Mouse (Mus musculus) leukemia stem cell, adult 10-12 weeks (primary cell): ENCODE data around the gene Usp1. TPM values are rescaled to one million over a fixed set of nuclear protein-coding genes. Genes with fewer than 3 reads are reported as not detected.

ENCODE experiments used
- polyA plus RNA-seq: library from polyadenylated mRNA; stranded (reverse); fragments of >175 nt; gene quantifications from 2 replicates; pipeline ENCODE4 v1.2.3, GENCODE M21; 2012; ENCODE audit warnings: low replicate concordance

The Usp1 gene
- polyA plus RNA-seq = 738 and 792 TPM in 2 replicates

DNA sequence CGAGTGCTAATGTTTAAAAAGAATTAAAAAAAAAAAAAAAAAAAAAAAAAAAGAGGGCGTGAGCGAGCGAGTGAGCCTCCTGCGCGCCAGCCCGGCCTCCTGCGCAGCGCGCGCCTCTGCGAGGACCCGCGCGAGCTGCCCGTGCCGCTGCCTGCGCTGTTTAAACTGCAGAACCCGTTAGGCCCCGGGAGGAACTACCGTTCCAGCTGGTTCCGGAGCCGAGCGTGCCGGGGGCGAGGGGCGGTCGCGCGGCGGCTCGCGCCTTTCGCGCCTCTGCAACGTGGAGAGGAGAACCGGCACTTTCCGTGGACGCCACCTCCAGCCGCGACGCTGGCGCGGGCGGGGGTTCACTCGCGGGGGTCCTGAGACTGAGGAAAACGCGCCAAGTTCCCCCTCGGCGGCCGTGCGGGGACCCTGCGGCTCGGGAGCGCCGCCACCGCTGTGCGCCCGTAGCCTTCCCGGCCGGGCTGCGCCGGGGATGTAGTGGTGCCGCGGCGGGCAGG is at the start of gene Usp1:
TSS of gene Usp1 (plus strand) at position 243 of the 503 bp plus-strand sequence.

Other genes with a start within 250 kb of the Usp1 start
- gene L1td1, start 197.1 kb upstream of the Usp1 start, polyA plus RNA-seq = not detected in 2 replicates
- gene Kank4, start 106.3 kb upstream of the Usp1 start, polyA plus RNA-seq = 0.05 TPM in 1 of 2 replicates, not detected in the other
- not detected in 2 replicates for gene I0C0044D17Rik, start 100.0 kb upstream of the Usp1 start, polyA plus RNA-seq
- not detected in 2 replicates for gene Angptl3, start 107.1 kb downstream of the Usp1 start, polyA plus RNA-seq
- 1.0 and 1.1 TPM in 2 replicates for gene Dock7, start 197.1 kb downstream of the Usp1 start, polyA plus RNA-seq